Mouse (Mus musculus): ENCODE results near the gene Son. TPM values are rescaled to one million over a fixed set of nuclear protein-coding genes. Genes with fewer than 3 reads are reported as not detected.
A peak's percentile ranks its signal among the peaks of the same experiment; 100 is the strongest.
"Not testable (repeated sequence)": the region's sequence is repeated elsewhere in the genome, so short reads cannot be mapped to it uniquely, and the experiment has no call there.

The Son gene
- polyA plus RNA-seq, 1 experiment from 2014 or later, result 142 TPM

DNA sequence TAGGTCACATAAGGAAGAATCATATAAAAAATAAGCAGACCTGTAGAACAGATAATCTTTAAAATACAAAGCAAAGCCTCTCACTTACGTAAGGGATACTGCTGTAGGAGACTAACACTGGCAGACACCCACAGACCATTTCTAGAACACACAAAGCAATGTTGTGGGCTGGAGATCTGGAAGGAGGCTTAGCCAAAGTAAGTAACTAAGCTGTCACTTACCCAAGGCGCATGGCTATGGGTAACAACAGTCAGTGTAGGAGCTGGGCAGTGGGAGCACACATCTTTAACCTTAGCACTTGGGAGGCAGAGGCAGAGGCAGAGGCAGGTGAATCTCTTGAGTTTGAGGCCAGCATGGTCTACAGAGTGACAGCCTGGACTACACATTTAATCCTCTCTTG is 7.7 kb upstream of the Son start:
- peaks cover 70% of the 10 kb centered on the region for H3K36me3 ChIP-seq
- H3K4me1 ChIP-seq, result no peaks in the 10 kb centered on the region
- H3K9ac ChIP-seq (replicated peaks), result no peak overlapping the region
- ATAC-seq (replicated peaks), result no peak
- no peak overlapping the region for H3K4me3 ChIP-seq
- no peaks in the 10 kb centered on the region for H3K9me3 ChIP-seq
- WGBS, result 97% methylated on average over 2 of the region's 2 CpGs
- no peak overlapping the region for H3K4me2 ChIP-seq (replicated peaks)
- H3K27me3 ChIP-seq, result no peaks in the 10 kb centered on the region
- H3K27ac ChIP-seq (replicated peaks), result no peak overlapping the region

DNA sequence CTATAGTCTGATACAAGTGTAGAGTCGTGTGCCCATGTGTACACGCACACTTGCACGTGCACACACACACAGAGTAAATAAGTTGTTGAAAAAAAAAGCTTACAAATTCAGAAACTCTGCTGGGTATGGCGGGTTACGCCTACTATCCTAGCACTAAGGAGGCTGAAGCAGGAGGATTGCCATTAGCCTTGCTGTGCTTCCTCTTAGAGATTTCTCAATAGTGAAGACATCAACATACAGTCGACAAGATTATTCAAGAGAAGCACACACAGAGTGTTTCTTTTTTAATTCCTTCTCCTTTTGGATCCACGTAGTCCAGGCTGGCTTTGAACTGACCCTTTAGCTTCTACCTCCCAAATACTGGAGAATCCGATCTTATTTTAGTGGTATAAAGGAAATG is 7.1 kb upstream of the Son start:
- Histone ChIP-seq H3K36me3 (peaks cover 65% of the 10 kb centered on the region), H3K4me1 (no peaks in the 10 kb centered on the region), H3K27me3 (no peaks in the 10 kb centered on the region), H3K27ac (replicated peaks) (no peak overlapping the region), H3K9ac (replicated peaks) (no peak overlapping the region), H3K9me3 (no peaks in the 10 kb centered on the region), H3K4me2 (replicated peaks) (no peak overlapping the region), H3K4me3 (no peak overlapping the region)
- 96% methylated on average over 8 of the region's 8 CpGs for WGBS
- ATAC-seq (replicated peaks), result no peak

DNA sequence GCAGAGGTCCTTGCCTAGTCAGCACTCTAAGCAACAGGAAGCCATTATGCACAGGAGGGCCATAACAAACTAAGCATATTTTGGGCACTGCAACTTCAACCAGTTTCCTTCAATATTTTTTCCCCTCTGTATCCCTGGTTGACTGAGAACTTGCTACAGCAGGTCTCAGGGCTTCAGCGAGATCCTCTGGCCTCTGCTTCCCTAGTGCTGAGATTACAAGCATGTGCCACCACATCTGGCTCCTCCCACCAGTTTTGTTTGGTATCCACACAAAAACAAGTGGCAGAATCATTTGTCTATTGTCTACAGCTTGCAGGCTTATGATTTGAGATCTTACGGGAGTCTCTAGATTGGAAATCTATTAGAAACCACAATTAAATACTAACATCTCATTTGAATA is 2.4 kb upstream of the Son start:
- H3K27me3 ChIP-seq, result no peaks in the 10 kb centered on the region
- no peaks in the 10 kb centered on the region for H3K9me3 ChIP-seq
- no peak overlapping the region for H3K4me3 ChIP-seq
- peaks cover 20% of the 10 kb centered on the region for H3K36me3 ChIP-seq
- no peak overlapping the region for H3K9ac ChIP-seq (replicated peaks)
- ATAC-seq (replicated peaks), result no peak
- no peak overlapping the region for H3K27ac ChIP-seq (replicated peaks)
- H3K4me1 ChIP-seq, result peaks cover 17% of the 10 kb centered on the region
- no peak overlapping the region for H3K4me2 ChIP-seq (replicated peaks)
- WGBS, result 89% methylated on average over 2 of the region's 2 CpGs

DNA sequence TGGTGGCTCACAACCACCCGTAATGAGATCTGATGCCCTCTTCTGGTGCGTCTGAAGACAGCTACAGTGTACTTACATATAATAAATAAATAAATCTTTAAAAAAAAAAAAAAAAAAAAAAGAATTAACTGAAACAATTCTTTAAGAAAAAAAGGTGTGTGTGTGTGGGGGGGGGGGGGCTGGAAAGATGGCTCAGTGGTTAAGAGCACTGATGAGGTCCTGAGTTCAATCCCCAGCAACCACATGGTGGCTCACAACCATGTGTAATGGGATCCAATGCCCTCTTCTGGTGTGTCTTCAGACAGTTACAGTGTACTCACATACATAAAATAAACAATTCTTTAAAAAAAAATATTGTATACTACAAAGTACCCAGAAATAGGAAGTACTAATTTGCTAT is 1.9 kb upstream of the Son start:
- whole genome bisulfite sequencing, result 100% methylated on average over 1 of the region's 2 CpGs
- not testable (repeated sequence) for ATAC-seq (replicated peaks)

DNA sequence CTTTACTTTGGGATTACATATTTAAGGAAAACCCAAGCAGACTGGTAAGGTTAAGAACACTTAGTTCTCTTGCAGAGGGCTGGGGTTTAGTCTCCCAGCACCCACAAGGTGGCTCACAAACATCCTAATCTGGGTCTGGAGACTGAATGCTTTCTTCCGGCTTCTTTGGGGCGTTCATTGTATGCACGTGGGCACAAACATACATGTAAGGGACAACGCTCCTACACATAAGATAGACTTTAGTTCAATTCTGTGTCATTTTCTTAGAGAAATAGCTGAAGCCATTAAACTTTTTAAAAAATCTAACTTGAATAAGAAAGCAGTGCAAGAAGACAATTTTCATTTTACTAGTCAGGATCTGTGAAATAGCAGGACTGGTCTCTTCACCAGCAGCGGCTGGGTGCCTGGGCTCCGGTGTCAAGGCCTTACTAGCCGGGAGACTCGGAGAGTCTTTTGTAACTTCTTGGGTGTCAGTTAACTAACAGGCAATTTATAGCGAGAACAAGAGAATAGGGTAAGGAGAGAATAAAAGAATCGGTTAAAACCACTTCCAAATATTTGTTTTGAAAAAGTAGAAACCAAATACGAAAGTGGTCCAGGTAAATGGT is 1.2 kb upstream of the Son start:
- peak overlapping the region; percentile 86 for H3K4me2 ChIP-seq (replicated peaks)
- H3K27me3 ChIP-seq, result no peaks in the 10 kb centered on the region
- H3K9ac ChIP-seq (replicated peaks), result peak overlapping the region; percentile 79
- H3K4me1 ChIP-seq, result peaks cover 26% of the 10 kb centered on the region
- H3K27ac ChIP-seq (replicated peaks), result peak overlapping the region; percentile 99
- H3K36me3 ChIP-seq, result peaks cover 10% of the 10 kb centered on the region
- WGBS, result under 1% methylated on average over 11 of the region's 11 CpGs
- no peaks in the 10 kb centered on the region for H3K9me3 ChIP-seq
- H3K4me3 ChIP-seq, result peak overlapping the region; percentile 91
- no peak for ATAC-seq (replicated peaks)

More for the DNA sequence above, 1.9 kb upstream of the Son start:
- not testable (repeated sequence) for H3K4me2 ChIP-seq (replicated peaks); H3K9ac ChIP-seq (replicated peaks); H3K4me3 ChIP-seq; H3K27ac ChIP-seq (replicated peaks); H3K9me3 ChIP-seq; H3K27me3 ChIP-seq
- peaks cover 22% of the 10 kb centered on the region for H3K4me1 ChIP-seq
- peaks cover 16% of the 10 kb centered on the region for H3K36me3 ChIP-seq

DNA sequence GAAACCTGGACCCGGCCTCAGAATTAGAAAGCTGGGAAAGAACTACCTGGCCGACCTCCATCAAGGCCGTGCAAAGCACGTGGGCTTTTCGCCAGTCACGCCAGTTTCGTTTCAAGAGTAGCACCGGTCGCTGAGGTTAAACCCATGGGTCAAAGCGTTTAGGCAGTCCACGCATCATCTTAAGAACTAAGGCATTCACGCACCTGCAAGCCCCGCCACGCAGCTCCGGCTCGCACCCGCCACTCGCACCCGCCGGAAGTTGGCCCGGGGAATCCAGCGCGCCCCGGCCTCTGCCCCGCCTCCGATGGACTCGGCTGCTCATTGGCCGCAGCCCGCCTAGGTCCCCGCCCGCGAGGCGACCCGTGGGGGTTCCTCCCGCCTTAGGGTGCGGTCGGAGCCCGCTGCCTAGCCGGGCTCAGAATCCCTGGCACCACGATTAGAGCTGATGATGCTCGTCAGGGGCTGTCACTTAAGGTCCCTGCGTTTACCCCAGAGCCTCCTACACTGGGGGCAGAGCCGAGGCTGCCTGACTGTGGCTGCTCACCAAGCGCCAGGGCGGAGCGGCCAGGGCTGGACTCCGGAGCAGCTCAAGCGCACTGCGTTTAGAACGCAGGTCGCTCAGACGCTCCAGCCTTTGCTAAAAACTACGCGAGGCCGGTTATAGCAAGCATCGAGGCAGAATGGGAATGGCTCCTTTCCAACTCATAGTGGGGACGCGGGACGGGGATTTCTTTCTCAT is 456 bp upstream of the Son start, which contains the start of gene Gart:
Gart (minus strand) TSS at position 272 of the 739 bp plus-strand sequence.
- WGBS, result under 1% methylated on average over 59 of the region's 59 CpGs
- Histone ChIP-seq H3K4me3 (peak within 1 kb of the TSS; percentile 91), H3K9ac (replicated peaks) (peak within 1 kb of the TSS; percentile 79)

DNA sequence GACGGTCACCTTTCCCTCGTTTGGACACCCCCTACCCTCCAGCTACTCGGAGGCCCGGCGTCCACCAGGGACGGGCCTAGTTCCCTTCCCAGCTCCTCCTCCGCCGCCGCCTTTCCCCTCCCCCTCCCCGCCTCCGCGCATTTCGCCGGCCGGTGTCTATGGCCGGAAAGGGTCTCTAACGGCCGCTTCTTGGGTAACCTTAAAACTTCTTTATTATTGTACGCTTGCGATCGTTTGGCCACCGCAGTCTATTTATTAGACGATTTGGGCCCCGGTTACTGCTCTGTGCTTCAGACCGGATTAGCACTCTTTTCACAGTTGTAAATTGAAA is 879 bp downstream of the Son start:
- ATAC-seq (replicated peaks), result peak; percentile 53
- under 1% methylated on average over 25 of the region's 25 CpGs for WGBS
- H3K27me3 ChIP-seq, result no peaks in the 10 kb centered on the region

More for the DNA sequence above, 456 bp upstream of the Son start, which contains the start of gene Gart:
- Histone ChIP-seq H3K27me3 (no peaks in the 10 kb centered on the region), H3K4me2 (replicated peaks) (peak within 1 kb of the TSS; percentile 86), H3K36me3 (peaks cover 7% of the 10 kb centered on the region), H3K9me3 (no peaks in the 10 kb centered on the region), H3K4me1 (peaks cover 26% of the 10 kb centered on the region), H3K27ac (replicated peaks) (peak within 1 kb of the TSS; percentile 99)
- peak; percentile 88 for ATAC-seq (replicated peaks)

DNA sequence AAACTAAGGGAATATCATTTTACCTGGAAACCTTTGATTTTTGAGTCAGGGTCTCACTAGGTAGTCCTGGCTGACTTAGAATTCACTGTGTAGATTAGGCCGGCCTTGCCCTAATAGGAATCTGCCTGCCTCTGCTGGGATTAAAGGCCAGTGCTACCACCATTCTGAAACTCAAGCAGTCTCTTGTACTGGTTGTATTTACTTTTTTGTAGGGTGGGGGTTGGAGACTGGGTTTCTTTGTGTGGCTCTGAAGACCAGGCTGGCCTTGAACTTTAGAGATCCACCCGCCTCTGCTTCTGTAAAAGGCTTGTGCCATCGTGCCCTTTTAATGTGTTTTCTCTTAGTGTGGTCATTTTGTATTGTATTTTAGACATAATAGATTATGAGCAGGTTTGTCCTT is 1.9 kb downstream of the Son start:
- peak overlapping the region; percentile 30; the same call in 1 of the 2 replicates for H3K9ac ChIP-seq (replicated peaks)

More for the DNA sequence above, 879 bp downstream of the Son start:
- Histone ChIP-seq H3K9ac (replicated peaks) (peak overlapping the region; percentile 76), H3K4me2 (replicated peaks) (peak overlapping the region; percentile 61), H3K4me3 (peak overlapping the region; percentile 91), H3K27ac (replicated peaks) (peak overlapping the region; percentile 99), H3K36me3 (peaks cover 11% of the 10 kb centered on the region), H3K4me1 (peaks cover 31% of the 10 kb centered on the region), H3K9me3 (no peaks in the 10 kb centered on the region)

DNA sequence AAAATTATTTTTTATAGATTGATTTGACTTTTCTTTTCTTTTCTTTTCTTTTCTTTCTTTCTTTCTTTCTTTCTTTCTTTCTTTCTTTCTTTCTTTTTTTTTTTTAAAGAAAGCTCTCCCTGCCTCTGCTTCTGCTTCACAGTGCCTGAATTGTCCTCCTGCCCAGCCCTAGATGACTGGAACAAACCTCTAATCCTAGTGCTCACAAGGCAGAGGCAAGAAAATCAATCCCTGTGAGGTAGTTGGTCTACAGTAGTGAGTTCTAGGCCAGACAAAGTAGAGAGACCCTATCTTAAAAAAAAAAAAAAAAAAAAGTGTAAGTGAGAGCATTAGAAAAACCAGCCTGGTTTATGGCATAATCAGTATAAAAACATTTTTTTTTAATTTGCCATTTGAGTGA is 2.5 kb downstream of the Son start:
- Histone ChIP-seq H3K9me3 (no peaks in the 10 kb centered on the region), H3K27me3 (no peaks in the 10 kb centered on the region), H3K4me3 (no peak overlapping the region), H3K4me2 (replicated peaks) (peak overlapping the region; percentile 20; the same call in 1 of the 2 replicates), H3K36me3 (peaks cover 15% of the 10 kb centered on the region), H3K27ac (replicated peaks) (no peak overlapping the region), H3K4me1 (peaks cover 31% of the 10 kb centered on the region), H3K9ac (replicated peaks) (no peak overlapping the region)
- no peak for ATAC-seq (replicated peaks)

More for the DNA sequence above, 1.9 kb downstream of the Son start:
- ATAC-seq (replicated peaks), result no peak
- 51% methylated on average over 3 of the region's 3 CpGs for WGBS
- peak overlapping the region; percentile 61 for H3K4me2 ChIP-seq (replicated peaks)
- H3K36me3 ChIP-seq, result peaks cover 11% of the 10 kb centered on the region
- H3K4me3 ChIP-seq, result peak overlapping the region; percentile 91
- peaks cover 31% of the 10 kb centered on the region for H3K4me1 ChIP-seq
- no peak overlapping the region for H3K27ac ChIP-seq (replicated peaks)
- no peaks in the 10 kb centered on the region for H3K9me3 ChIP-seq
- H3K27me3 ChIP-seq, result no peaks in the 10 kb centered on the region

DNA sequence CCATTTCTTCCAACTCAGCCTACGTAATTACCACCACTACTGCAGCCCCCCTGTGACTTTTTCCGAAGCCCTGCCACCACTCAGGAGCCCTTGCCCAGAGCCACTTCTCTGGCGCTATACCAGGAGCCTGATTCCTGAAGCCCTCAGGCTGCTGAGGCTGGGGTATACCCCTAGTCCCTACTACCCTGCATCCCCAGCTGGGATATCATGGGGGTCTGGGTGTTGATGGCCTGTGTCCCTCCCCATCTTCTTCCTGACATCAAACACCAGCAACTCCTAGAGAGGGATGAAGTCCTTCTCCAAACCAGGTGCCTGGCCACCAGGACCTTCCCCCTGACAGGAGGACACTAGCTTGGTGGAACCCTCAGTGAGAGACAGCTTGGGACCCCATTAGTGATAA is 4.9 kb downstream of the Son start:
- no peak for ATAC-seq (replicated peaks)
- Histone ChIP-seq H3K4me2 (replicated peaks) (no peak overlapping the region), H3K9ac (replicated peaks) (no peak overlapping the region), H3K9me3 (no peaks in the 10 kb centered on the region), H3K36me3 (peaks cover 39% of the 10 kb centered on the region), H3K4me3 (no peak overlapping the region), H3K4me1 (peaks cover 24% of the 10 kb centered on the region), H3K27ac (replicated peaks) (no peak overlapping the region), H3K27me3 (no peaks in the 10 kb centered on the region)
- 98% methylated on average over 3 of the region's 3 CpGs for WGBS

DNA sequence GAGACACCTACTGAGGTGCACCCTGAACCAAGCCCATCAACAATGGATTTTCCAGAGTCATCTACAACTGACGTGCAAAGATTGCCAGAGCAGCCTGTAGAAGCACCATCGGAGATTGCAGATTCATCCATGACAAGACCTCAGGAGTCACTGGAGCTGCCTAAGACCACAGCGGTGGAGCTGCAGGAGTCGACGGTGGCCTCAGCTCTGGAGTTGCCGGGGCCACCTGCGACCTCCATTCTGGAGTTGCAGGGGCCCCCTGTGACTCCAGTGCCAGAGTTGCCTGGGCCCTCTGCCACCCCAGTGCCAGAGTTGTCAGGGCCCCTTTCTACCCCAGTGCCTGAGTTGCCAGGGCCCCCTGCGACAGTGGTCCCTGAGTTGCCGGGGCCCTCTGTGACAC is 8.0 kb downstream of the Son start:
- no peaks in the 10 kb centered on the region for H3K27me3 ChIP-seq
- H3K36me3 ChIP-seq, result peaks cover 70% of the 10 kb centered on the region
- 95% methylated on average over 9 of the region's 9 CpGs for WGBS
- no peak overlapping the region for H3K4me2 ChIP-seq (replicated peaks)
- H3K27ac ChIP-seq (replicated peaks), result no peak overlapping the region
- H3K4me1 ChIP-seq, result peaks cover 11% of the 10 kb centered on the region
- H3K9me3 ChIP-seq, result no peaks in the 10 kb centered on the region
- no peak overlapping the region for H3K4me3 ChIP-seq
- no peak for ATAC-seq (replicated peaks)
- no peak overlapping the region for H3K9ac ChIP-seq (replicated peaks)

DNA sequence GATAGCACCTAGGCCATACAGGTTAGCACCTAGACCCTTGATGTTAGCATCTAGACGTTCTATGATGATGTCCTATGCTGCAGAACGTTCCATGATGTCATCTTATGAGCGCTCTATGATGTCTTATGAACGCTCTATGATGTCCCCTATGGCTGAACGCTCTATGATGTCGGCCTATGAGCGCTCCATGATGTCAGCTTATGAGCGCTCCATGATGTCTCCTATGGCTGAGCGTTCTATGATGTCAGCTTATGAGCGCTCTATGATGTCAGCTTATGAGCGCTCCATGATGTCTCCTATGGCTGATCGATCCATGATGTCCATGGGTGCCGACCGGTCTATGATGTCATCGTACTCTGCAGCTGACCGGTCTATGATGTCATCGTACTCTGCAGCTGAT is 10.0 kb downstream of the Son start:
- WGBS, result 98% methylated on average over 17 of the region's 17 CpGs
- ATAC-seq (replicated peaks), result peak; percentile 41; the same call in 1 of the 2 replicates

More for the DNA sequence above, 10.0 kb downstream of the Son start:
- H3K4me1 ChIP-seq, result peaks cover 13% of the 10 kb centered on the region
- H3K9me3 ChIP-seq, result no peaks in the 10 kb centered on the region
- no peak overlapping the region for H3K9ac ChIP-seq (replicated peaks)
- no peaks in the 10 kb centered on the region for H3K27me3 ChIP-seq
- no peak overlapping the region for H3K4me2 ChIP-seq (replicated peaks)
- H3K36me3 ChIP-seq, result peaks cover 80% of the 10 kb centered on the region
- H3K4me3 ChIP-seq, result no peak overlapping the region
- H3K27ac ChIP-seq (replicated peaks), result no peak overlapping the region

All from forebrain, embryonic 15.5 days (tissue).